Mouse (Mus musculus) hindbrain, postnatal 0 days (tissue): ENCODE measurements at regions not wholly inside any gene's neighbourhood (a gene's known extent, or its start where the extent isn't known, plus 50 kb on each side); places are given as distances from the start of the nearest gene placed in this dataset.

Experiments used
- ATAC-seq: fragments of 200-750 bp; cut with Nextera tagmentation; 2 replicates; pipeline ENCODE4 v1.8.0; 2017; ENCODE audit warnings: mild to moderate bottlenecking, moderate TSS enrichment, moderate library complexity
- DNase-seq: peaks from one replicate; pipeline ENCODE4 v3.0.0-alpha.2; 2015; ENCODE audit warnings: low spot score
- H3K27ac ChIP-seq: fragments of 300-500 bp; sonication (generic); 2 replicates; pipeline ENCODE4 v1.5.1; 2014; ENCODE audit warnings: mild to moderate bottlenecking
- H3K27me3 ChIP-seq: fragments of 300-500 bp; sonication (generic); 2 replicates; pipeline ENCODE4 v1.6.1; 2014; ENCODE audit warnings: low read length, mixed read lengths; ENCODE audit not compliant: insufficient read depth
- H3K36me3 ChIP-seq: fragments of 300-500 bp; sonication (generic); 2 replicates; pipeline ENCODE4 v1.6.1; 2014; ENCODE audit warnings: low read length, mixed read lengths; ENCODE audit not compliant: insufficient read depth
- H3K4me1 ChIP-seq: fragments of 300-500 bp; sonication (generic); 2 replicates; pipeline ENCODE4 v1.6.1; 2014; ENCODE audit warnings: antibody characterized with exemption, low read length, mixed read lengths; ENCODE audit not compliant: insufficient read depth
- H3K4me2 ChIP-seq: fragments of 300-500 bp; sonication (generic); 2 replicates; pipeline ENCODE4 v1.6.1; 2014; ENCODE audit warnings: low read depth, mild to moderate bottlenecking, low read length, moderate library complexity, mixed read lengths
- H3K4me3 ChIP-seq: fragments of 300-500 bp; sonication (generic); 2 replicates; pipeline ENCODE4 v1.5.1; 2014; ENCODE audit warnings: low read length
- H3K9ac ChIP-seq: fragments of 300-500 bp; sonication (generic); replicated peaks from 2 replicates; pipeline ENCODE4 v1.6.1; 2014; ENCODE audit warnings: mild to moderate bottlenecking, low read length, moderate library complexity, mixed read lengths
- H3K9me3 ChIP-seq: fragments of 300-500 bp; sonication (generic); 2 replicates; pipeline ENCODE4 v1.6.1; 2016; ENCODE audit warnings: low read length, mixed read lengths
- CTCF ChIP-seq: IDR thresholded peaks from 2 replicates; pipeline ENCODE4 v1.5.1; 2016; ENCODE audit warnings: antibody characterized with exemption, control low read depth, low read depth
- WGBS: fragments of 180-500 bp; shearing (Covaris S2); extraction: QIAGEN DNeasy Blood & Tissue Kit; methylation state at CpG from one replicate; pipeline ENCODE4 v1.1.7; 2014; 5-methylcytosine and 5-hydroxymethylcytosine counted together

DNA sequence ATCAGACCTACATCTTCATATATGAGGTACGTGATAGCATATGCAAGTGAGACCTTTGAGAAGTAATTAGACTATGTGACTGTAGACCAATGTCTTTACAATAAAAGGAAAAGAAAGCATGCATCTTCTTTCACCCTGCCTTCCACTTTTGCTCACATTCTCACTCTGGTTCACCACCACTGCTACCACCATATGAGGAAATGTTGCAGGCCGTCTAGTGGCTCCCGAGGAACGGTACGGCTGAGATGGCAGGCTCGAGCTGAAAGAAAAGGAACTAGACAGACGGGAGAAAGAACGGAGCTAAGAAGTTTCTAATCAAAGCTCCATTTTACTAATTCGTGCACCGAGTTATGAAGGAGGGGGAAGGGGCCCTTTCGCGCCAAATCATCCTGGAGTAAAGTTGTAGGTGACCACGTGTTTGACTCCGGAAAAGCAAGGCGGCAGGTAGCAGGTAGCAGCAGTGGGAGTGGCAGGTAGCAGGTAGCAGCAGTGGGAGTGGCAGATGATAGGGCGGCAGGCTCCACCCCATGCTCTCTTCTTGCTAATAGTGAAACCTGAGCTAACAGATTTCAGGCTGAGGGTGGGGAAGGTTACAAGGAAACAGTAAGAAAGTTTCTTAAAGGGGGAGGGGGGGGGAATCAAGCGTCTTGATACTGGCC, 125.9 kb upstream of the Gm34302 start:
- Histone ChIP-seq H3K4me3 (no peak overlapping the region), H3K27ac (no peak overlapping the region), H3K9ac (no peak overlapping the region), H3K4me2 (no peak overlapping the region), H3K9me3 (no peaks in the 10 kb centered on the region), H3K27me3 (no peaks in the 10 kb centered on the region), H3K36me3 (no peaks in the 10 kb centered on the region), H3K4me1 (no peaks in the 10 kb centered on the region)
- 35% methylated on average over 17 of the region's 17 CpGs for WGBS
- no peak for DNase-seq
- TF ChIP-seq CTCF: no peak
- ATAC-seq: no peak

DNA sequence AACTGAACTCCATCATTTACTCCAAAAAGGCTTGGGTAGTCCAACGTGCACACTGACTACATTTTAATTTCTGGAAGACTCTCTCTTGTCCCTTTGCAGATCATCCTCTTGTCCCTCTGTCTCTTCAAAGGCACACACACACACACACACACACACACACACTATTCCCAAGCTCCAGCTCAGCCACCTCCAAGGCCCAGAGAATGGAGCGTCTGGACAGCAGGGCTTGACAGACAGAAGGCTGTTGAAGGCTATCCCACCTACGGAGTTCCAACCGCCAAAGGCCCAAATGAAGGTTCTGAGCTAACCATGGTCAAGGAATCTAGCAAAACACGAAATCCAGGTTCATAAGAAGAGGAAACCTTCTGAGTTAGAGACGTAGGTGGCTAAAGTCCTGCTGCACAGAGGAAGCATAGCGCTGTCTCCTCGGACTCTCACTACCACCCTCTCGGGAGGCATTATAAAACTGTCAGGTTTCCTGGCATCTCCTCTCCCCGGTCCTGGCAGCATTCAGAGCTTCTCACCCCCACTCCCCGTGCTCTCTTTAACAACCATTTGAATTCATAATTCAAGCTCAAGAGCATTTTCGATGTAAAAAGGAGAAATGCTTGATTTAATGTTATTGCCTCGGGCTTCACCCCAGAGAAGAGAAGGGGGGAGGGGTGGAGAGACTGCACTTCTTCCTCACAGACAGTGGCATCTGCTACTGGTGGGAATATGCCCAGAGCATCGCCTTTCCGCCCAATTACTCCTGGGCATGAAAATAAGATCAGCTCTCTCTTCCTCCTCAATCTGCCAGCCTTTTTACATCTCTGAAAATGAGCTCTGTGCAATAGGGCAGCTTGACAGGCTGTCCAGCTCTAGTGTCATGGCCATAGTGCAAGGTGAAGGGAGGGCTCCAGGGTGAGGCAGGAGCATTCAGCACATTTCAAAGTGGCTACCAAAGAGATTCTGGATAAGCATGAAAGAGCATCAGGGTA, 99.3 kb upstream of the Gm34302 start:
- Histone ChIP-seq H3K4me1 (no peaks in the 10 kb centered on the region), H3K4me3 (no peak overlapping the region), H3K4me2 (peak overlapping the region; percentile 21; the same call in 1 of the 2 replicates), H3K27me3 (no peaks in the 10 kb centered on the region), H3K9ac (no peak overlapping the region), H3K9me3 (no peaks in the 10 kb centered on the region), H3K27ac (peak overlapping the region; percentile 32; the same call in 1 of the 2 replicates), H3K36me3 (no peaks in the 10 kb centered on the region)
- WGBS: 45% methylated on average over 15 of the region's 15 CpGs
- ATAC-seq (peak; percentile 93), DNase-seq (peak; percentile 78)
- no peak for TF ChIP-seq CTCF

DNA sequence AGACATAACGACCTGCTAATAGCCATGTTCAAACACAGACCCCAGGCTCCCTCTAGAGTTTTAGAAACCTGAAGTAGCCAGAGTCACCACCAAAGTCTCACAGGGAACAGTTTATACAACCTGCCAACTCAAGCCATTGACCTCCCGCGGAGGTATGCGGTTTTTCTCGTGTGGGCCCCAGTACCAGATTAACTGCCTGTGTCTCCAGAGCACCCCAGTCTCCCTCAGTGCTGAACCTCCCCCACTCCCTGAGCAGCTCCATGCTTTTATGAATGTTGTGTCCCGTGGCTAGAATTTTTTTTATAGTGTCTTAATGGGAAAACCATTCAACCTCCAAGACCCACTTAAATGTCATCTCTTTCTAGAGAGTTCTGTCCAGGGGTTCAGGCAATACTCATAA, 98.5 kb upstream of the Gm34302 start:
- Histone ChIP-seq H3K4me2 (no peak overlapping the region), H3K9me3 (no peaks in the 10 kb centered on the region), H3K36me3 (no peaks in the 10 kb centered on the region), H3K4me3 (no peak overlapping the region), H3K4me1 (no peaks in the 10 kb centered on the region), H3K27ac (no peak overlapping the region), H3K27me3 (no peaks in the 10 kb centered on the region), H3K9ac (no peak overlapping the region)
- 65% methylated on average over 6 of the region's 6 CpGs for WGBS
- TF ChIP-seq CTCF: no peak
- ATAC-seq (no peak), DNase-seq (no peak)

DNA sequence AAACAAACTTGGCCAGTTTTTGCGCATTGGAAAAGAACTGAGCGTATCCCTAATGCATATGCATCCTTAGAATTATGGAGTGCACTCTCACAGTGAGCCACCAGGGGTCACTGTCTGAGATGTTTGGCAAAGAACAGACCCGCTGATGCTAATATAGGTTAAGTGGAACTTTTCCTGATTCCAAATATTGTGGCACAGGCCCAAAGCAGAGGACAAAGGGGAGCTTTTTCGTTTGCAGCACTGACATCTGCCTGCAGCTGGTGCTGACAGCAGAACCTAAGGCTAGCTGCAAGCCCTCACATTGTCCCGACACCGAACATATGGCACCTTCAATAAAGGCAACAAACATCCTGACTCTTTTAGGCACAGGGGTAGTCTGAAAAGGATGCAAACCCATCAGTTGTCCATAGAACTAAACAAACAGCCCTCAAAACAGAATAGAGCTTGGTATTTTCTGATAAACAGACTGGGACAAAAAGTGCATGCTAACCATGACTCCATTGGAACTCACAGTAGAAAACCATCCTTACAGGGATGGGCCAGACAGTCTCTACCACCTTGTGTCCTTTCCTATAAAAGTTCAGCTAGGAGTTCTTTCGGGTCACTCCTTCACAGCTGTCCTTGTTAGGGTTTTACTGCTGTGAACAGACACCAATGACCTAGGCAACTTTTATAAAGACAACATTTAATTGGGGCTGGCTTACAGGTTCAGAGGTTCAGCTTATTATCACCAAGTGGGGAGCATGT, 87.1 kb upstream of the Gm34302 start:
- Histone ChIP-seq H3K27me3 (no peaks in the 10 kb centered on the region), H3K9me3 (no peaks in the 10 kb centered on the region), H3K4me2 (no peak overlapping the region), H3K4me1 (no peaks in the 10 kb centered on the region), H3K9ac (no peak overlapping the region), H3K4me3 (no peak overlapping the region), H3K36me3 (no peaks in the 10 kb centered on the region), H3K27ac (no peak overlapping the region)
- 37% methylated on average over 7 of the region's 7 CpGs for WGBS
- TF ChIP-seq CTCF: peak; percentile 92
- DNase-seq: peak; percentile 89
- ATAC-seq: peak; percentile 81

DNA sequence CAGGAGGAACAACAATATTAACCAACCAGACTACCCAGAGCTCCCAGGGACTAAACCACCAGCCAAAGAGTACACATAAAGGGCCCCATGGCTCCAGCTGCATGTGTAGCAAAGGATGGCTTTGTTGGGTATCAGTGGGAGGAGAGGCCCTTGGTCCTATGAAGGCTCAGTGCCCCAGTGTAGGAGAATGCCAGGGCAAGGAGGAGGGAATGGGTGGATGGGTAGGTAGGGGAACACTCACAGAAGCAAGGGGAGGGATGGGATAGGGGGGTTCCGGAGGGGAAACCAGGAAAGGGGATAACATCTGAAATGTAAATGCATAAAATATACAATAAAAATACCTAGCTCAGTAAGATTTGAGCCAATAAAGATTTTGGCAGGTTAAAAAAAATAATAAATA, 86.4 kb upstream of the Gm34302 start:
- DNase-seq (no peak), ATAC-seq (no peak)
- Histone ChIP-seq H3K36me3 (no peaks in the 10 kb centered on the region), H3K4me1 (no peaks in the 10 kb centered on the region), H3K9ac (no peak overlapping the region), H3K27ac (no peak overlapping the region), H3K9me3 (no peaks in the 10 kb centered on the region), H3K27me3 (no peaks in the 10 kb centered on the region), H3K4me3 (no peak overlapping the region), H3K4me2 (no peak overlapping the region)
- TF ChIP-seq CTCF: no peak
- 92% methylated on average over 1 of the region's 1 CpGs for WGBS

DNA sequence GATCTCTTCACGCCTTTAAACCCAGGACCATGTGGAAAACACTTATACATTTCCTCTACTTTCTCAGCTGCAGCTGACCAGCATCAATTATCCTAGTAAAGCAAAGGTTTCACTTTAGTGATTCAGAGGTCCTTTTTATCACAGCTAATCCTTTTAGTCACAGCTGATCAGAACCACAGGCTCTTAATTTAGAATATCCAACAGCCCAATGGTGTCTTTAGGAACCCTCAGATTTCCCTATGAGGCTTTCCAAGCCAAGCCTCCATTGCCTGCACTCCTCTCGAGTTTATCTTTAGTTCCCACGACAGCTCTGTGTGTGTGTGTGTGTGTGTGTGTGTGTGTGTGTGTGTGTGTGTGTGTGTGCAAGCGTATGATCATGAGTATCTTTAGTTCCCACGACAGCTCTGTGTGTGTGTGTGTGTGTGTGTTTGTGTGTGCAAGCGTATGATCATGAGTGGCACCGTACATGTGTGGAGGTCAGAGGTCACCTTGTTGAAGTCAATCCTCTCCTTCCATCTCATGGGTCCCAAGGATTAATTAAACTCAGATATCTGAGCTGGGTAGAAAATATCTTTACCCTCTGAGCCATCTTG, 85.4 kb upstream of the Gm34302 start:
- 0 out of 2 replicates have a peak, but pooled peaks have one; percentile 15 for ATAC-seq
- 68% methylated on average over 7 of the region's 7 CpGs for WGBS
- DNase-seq: no peak
- Histone ChIP-seq H3K4me2 (no peak overlapping the region), H3K27me3 (no peaks in the 10 kb centered on the region), H3K4me1 (no peaks in the 10 kb centered on the region), H3K9me3 (no peaks in the 10 kb centered on the region), H3K9ac (no peak overlapping the region), H3K27ac (no peak overlapping the region), H3K4me3 (no peak overlapping the region), H3K36me3 (no peaks in the 10 kb centered on the region)
- TF ChIP-seq CTCF: no peak
